Mouse (Mus musculus): ENCODE data around the gene Hoxc6. TPM values are rescaled to one million over a fixed set of nuclear protein-coding genes. Genes with fewer than 3 reads are reported as not detected.
A peak's percentile ranks its signal among the peaks of the same experiment; 100 is the strongest.

Hoxc6 gene
- polyA plus RNA-seq, 1 experiment from 2014 or later = not detected

- Histone ChIP-seq H3K36me3 (ENCODE audit: insufficient read depth) (no peaks in the 10 kb centered on the region), H3K4me3 (ENCODE audit: low read depth, low read length) (peak overlapping the region; percentile 19), H3K9me3 (ENCODE audit: low read depth, low read length) (no peaks in the 10 kb centered on the region), H3K9ac (peak overlapping the region; percentile 39; the same call in 1 of the 2 replicates), H3K27ac (ENCODE audit: low read depth) (peak overlapping the region; percentile 26; the same call in 1 of the 2 replicates), H3K4me1 (ENCODE audit: insufficient read depth) (peaks cover 5% of the 10 kb centered on the region; the same call in 1 of the 2 replicates), H3K27me3 (ENCODE audit: insufficient read depth, low read length) (peaks cover 66% of the 10 kb centered on the region), H3K4me2 (peak overlapping the region; percentile 55)
- 8% methylated on average over 21 of the region's 21 CpGs for WGBS
- ATAC-seq (ENCODE audit: insufficient read depth) (no peak), DNase-seq (peak; percentile 54)
- no peak for TF ChIP-seq CTCF (IDR thresholded peaks at IDR 0.05; ENCODE audit: low read depth)
Observed at GRCm38 (mm10) chr15:103059393-103059992, 61.4 kb downstream of the Hoxc6 start.

GRCm38 (mm10) chr15:103060021-103060340, 61.9 kb downstream of the Hoxc6 start:
- peak overlapping the region; percentile 0; the same call in 1 of the 2 replicates for H3K27ac ChIP-seq (ENCODE audit: low read depth)
- H3K4me1 ChIP-seq (ENCODE audit: insufficient read depth) = peaks cover 5% of the 10 kb centered on the region; the same call in 1 of the 2 replicates
- no peaks in the 10 kb centered on the region for H3K9me3 ChIP-seq (ENCODE audit: low read depth, low read length)
- ATAC-seq (ENCODE audit: insufficient read depth) (no peak), DNase-seq (no peak)
- no peaks in the 10 kb centered on the region for H3K36me3 ChIP-seq (ENCODE audit: insufficient read depth)
- H3K4me2 ChIP-seq = peak overlapping the region; percentile 53; the same call in 1 of the 2 replicates
- H3K9ac ChIP-seq = no peak overlapping the region; the same call in 1 of the 2 replicates
- no peak overlapping the region for H3K4me3 ChIP-seq (ENCODE audit: low read depth, low read length)
- peaks cover 62% of the 10 kb centered on the region for H3K27me3 ChIP-seq (ENCODE audit: insufficient read depth, low read length)
- WGBS = 26% methylated on average over 11 of the region's 11 CpGs
- TF ChIP-seq CTCF (IDR thresholded peaks at IDR 0.05; ENCODE audit: low read depth) = no peak

GRCm38 (mm10) chr15:103060341-103061130, 62.5 kb downstream of the Hoxc6 start:
- H3K27me3 ChIP-seq (ENCODE audit: insufficient read depth, low read length) = peaks cover 60% of the 10 kb centered on the region
- no peak overlapping the region for H3K9ac ChIP-seq
- peak overlapping the region; percentile 0; the same call in 1 of the 2 replicates for H3K27ac ChIP-seq (ENCODE audit: low read depth)
- DNase-seq (peak; percentile 49), ATAC-seq (ENCODE audit: insufficient read depth) (peak; percentile 64)
- H3K4me1 ChIP-seq (ENCODE audit: insufficient read depth) = peaks cover 5% of the 10 kb centered on the region; the same call in 1 of the 2 replicates
- no peaks in the 10 kb centered on the region for H3K36me3 ChIP-seq (ENCODE audit: insufficient read depth)
- peak overlapping the region; percentile 53 for H3K4me2 ChIP-seq
- 7% methylated on average over 36 of the region's 36 CpGs for WGBS
- H3K4me3 ChIP-seq (ENCODE audit: low read depth, low read length) = peak overlapping the region; percentile 8; the same call in 1 of the 2 replicates
- H3K9me3 ChIP-seq (ENCODE audit: low read depth, low read length) = no peaks in the 10 kb centered on the region
- no peak for TF ChIP-seq CTCF (IDR thresholded peaks at IDR 0.05; ENCODE audit: low read depth)

- TF ChIP-seq CTCF (IDR thresholded peaks at IDR 0.05; ENCODE audit: low read depth) = no peak
- Histone ChIP-seq H3K27ac (ENCODE audit: low read depth) (peak overlapping the region; percentile 37; the same call in 1 of the 2 replicates), H3K4me1 (ENCODE audit: insufficient read depth) (peaks cover 5% of the 10 kb centered on the region; the same call in 1 of the 2 replicates), H3K36me3 (ENCODE audit: insufficient read depth) (no peaks in the 10 kb centered on the region), H3K9me3 (ENCODE audit: low read depth, low read length) (no peaks in the 10 kb centered on the region), H3K4me2 (peak overlapping the region; percentile 53), H3K4me3 (ENCODE audit: low read depth, low read length) (peak overlapping the region; percentile 8; the same call in 1 of the 2 replicates), H3K9ac (no peak overlapping the region), H3K27me3 (ENCODE audit: insufficient read depth, low read length) (peaks cover 60% of the 10 kb centered on the region)
- ATAC-seq (ENCODE audit: insufficient read depth) (peak; percentile 62), DNase-seq (peak; percentile 71)
- 2% methylated on average over 30 of the region's 30 CpGs for WGBS
Observed at GRCm38 (mm10) chr15:103061131-103061825, 63.2 kb downstream of the Hoxc6 start.

MicroRNAs encoded within 50 kb of the gene (microRNA counts, 519-probe panel; counts per million panel counts)
- microRNA mmu-miR-615-3p (30.5 counts per million), microRNA mmu-miR-615-5p (30.5 counts per million)

Small RNAs within 50 kb of the gene (microRNA-seq; reads per million reads assigned to microRNA genes)
- gene Mir196a-2 (ENCODE audit: borderline number of aligned reads) (11.9 reads per million, percentile 26 among the genes with 10 or more reads in this experiment), gene Mir615 (ENCODE audit: borderline number of aligned reads) (94.6 reads per million, percentile 48 among the genes with 10 or more reads in this experiment)

Other genes starting within 250 kb of the Hoxc6 start
- not detected in 2 replicates for gene Hoxc13, start 77.2 kb upstream of the Hoxc6 start, polyA plus RNA-seq (2014; fragmentation: Nextera tagmentation; extraction: Ambion mirVana)
- not detected in 2 replicates for gene Hoxc12, start 61.5 kb upstream of the Hoxc6 start, polyA plus RNA-seq (2014; fragmentation: Nextera tagmentation; extraction: Ambion mirVana)
- not detected in 2 replicates for gene Hoxc11, start 43.8 kb upstream of the Hoxc6 start, polyA plus RNA-seq (2014; fragmentation: Nextera tagmentation; extraction: Ambion mirVana)
- not detected in 2 replicates for gene Hoxc10, start 31.5 kb upstream of the Hoxc6 start, polyA plus RNA-seq (2014; fragmentation: Nextera tagmentation; extraction: Ambion mirVana)
- 0.62 and 0.74 TPM in 2 replicates for gene Hoxc5, start 30.8 kb upstream of the Hoxc6 start, polyA plus RNA-seq (2014; fragmentation: Nextera tagmentation; extraction: Ambion mirVana)
- not detected in 2 replicates for gene Hoxc9, start 21.8 kb upstream of the Hoxc6 start, polyA plus RNA-seq (2014; fragmentation: Nextera tagmentation; extraction: Ambion mirVana)
- gene Hoxc8, start 7.7 kb upstream of the Hoxc6 start, polyA plus RNA-seq (2014; fragmentation: Nextera tagmentation; extraction: Ambion mirVana) = not detected in 2 replicates
- gene Hoxc4, start 20.7 kb downstream of the Hoxc6 start, polyA plus RNA-seq (2014; fragmentation: Nextera tagmentation; extraction: Ambion mirVana) = 1.5 and 2.1 TPM in 2 replicates
- gene Smug1, start 168.8 kb downstream of the Hoxc6 start, polyA plus RNA-seq (2014; fragmentation: Nextera tagmentation; extraction: Ambion mirVana) = 18.0 and 18.1 TPM in 2 replicates
- gene Cbx5, start 241.6 kb downstream of the Hoxc6 start, polyA plus RNA-seq (2014; fragmentation: Nextera tagmentation; extraction: Ambion mirVana) = 144 and 151 TPM in 2 replicates
- gene Hnrnpa1, start 242.2 kb downstream of the Hoxc6 start, polyA plus RNA-seq (2014; fragmentation: Nextera tagmentation; extraction: Ambion mirVana) = 1,022 and 1,035 TPM in 2 replicates